Mouse (Mus musculus): ENCODE measurements around the gene Ptpn14.

DNA sequence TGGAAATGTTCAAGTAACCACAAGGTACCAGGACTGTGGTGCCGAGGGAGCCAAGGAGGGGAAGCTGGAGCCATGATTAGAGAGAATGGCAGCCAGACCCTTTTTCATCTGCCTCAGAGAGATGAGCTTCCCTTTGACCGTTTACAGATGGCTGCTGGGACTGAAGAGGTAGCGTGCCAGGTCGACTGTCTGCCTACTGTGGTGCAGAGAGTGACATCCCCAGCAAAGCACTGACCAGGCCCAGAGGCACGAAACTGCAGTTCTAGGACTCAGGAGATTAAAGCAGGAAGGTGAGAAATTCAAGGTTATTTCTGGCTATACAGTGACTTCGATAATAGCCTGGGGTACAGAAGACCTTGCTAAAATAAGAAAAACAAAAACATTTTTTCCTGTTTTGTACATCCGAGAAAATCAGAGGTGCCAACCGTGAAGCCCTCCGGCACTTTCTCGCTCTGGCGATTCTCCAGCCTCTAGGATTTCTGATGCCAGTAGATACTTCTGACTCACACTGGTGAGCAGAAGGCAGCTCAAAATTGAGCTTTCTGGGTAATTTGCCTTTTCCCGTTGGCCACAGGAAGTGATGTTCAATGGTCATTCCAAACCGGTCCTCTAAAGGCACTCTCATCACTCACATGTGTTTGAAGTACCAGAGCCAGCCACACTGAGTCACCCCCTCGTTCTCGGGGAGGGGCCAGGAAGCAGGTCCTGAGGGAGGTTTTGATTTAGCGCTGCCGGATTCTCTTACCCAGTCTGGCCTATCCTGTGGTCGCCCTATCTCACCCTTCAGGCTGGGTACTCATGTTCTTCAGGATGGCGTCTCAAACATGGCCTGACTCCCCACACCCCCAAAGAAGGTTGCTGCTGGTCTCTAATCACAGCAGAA is 11.9 kb upstream of the Ptpn14 start:
- TF ChIP-seq CTCF (IDR thresholded peaks at IDR 0.05; ENCODE audit: low read depth) = no peak
- no peak for TF ChIP-seq EP300 (IDR thresholded peaks at IDR 0.05; ENCODE audit: low read depth)
